Mouse (Mus musculus): ENCODE data around the gene Fcho2.
"Not testable (repeated sequence)": the region's sequence is repeated elsewhere in the genome, so short reads cannot be mapped to it uniquely, and the experiment has no call there.

Gene Fcho2

DNA sequence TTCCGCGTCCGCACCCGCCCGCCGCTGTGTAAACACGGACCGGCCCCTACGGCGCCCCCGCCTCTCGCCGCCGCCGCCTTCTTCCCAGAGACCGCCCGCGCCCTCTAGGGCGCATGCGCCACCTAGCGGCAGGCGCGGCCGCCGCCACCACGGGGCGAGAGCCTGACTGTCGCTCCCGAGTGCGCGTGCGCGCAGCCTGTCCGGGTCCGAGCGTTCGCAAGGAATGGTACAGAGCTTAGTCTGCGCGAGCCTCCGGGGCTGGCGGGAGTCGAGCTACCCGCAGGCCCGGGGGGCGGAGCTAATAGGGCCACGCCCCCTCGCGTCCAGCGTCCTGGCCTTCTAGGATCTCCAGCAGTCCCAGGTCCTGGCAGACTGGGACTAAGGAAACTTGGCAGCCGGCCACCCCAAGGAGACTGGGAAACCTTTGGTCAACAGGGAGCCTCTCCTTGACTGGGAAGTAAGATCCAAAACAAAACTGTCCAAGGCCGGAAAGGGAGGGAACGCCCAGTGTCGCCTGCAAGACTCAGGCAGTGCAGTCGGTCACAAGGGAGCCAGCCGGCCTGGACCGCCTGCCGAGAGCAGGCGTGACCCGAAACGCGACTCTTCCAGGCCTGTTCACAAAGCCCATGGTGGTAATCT, at the start of gene Fcho2:
Gene Fcho2, minus strand, starts transcription at position 303 of the 639 bp plus-strand sequence.
- DNase-seq (ENCODE audit: low spot score), result peak; percentile 98

DNA sequence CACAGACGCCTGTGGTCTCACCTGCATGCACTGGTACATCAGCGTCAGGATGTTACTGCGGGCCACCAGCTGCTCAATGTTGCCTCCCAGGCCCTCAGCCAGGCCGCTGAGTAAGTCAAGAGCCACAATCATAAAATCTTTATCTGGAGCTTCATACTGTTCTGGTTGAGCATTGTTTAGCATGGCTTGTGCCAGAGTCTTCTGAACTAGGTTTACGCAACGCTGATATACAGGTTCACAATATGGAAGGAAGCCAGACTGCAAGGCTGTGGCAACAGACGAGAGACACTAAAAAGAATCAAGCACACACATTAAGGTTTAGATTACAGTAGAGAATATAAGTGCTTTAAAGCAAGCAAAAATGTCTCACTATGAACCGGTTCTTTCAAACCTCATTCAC, 40.0 kb upstream of the Fcho2 start:
- no peak for DNase-seq (ENCODE audit: low spot score)

DNA sequence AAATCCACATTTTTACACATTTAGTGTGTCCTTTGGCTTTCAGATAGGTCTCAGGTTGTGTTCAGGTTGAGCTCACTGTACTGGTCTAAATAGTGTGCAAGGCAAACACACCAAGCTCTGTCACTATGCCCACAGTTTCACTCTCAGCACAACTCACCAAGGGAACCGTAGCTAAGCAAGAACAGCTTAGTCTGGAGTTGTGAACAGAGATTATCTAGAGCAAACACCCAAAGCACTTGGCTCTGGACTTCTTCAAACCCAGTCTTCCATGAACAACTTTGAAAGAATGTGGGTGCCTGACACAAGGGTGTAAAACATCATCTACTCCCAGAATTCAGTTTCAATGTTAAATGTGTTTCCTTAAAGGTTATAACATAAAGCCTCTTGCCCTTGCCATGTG, 30.5 kb upstream of the Fcho2 start:
- no peak for DNase-seq (ENCODE audit: low spot score)

DNA sequence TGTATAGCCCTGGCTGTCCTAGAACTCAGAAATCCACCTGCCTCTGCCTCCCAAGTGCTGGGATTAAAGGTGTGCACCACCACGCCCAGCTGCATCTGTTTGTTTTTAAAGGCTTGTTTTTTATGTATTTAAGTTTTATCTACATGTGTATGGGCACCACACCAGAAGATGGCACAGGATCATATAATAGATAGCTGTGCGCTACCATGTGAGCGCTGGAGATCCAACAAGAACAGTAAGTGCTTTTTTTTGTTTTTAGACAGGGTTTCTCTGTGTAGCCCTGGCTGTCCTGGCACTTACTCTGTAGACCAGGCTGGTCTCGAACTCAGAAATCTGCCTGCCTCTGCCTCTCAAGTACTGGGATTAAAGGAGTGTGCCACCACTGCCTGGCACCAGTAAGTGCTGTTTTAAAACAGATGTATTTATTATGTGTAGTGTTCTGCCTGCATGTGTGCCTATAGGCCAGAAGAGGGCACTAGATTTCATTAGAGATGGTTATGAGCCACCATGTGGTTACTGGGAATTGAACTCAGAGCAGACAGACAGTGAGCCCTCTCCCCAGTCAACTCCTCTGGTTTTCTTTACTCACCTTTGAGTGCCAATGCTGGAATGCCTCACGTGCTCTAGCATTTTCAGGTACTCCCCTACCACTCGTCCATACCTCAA, 21.3 kb upstream of the Fcho2 start:
- peak; percentile 60 for DNase-seq (ENCODE audit: low spot score)

DNA sequence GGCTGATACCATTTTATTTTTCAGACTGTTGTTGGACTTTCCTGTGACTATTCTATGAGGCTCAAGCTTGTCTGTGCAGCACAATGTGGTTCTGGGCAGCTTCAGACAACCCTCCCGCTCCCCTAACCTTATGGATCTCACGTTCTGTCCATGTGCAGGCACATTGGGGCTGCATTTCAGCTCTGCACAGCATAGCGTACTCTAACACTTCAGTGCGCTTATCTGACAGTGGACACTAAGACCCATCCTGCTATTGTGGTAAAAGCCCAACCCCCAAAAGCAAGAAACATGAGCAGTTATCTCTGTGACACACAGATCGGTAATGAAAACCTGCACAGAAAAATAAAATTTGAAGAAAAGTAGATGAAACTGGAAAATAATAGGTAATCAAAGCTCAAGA, 20.5 kb upstream of the Fcho2 start:
- no peak for DNase-seq (ENCODE audit: low spot score)

DNA sequence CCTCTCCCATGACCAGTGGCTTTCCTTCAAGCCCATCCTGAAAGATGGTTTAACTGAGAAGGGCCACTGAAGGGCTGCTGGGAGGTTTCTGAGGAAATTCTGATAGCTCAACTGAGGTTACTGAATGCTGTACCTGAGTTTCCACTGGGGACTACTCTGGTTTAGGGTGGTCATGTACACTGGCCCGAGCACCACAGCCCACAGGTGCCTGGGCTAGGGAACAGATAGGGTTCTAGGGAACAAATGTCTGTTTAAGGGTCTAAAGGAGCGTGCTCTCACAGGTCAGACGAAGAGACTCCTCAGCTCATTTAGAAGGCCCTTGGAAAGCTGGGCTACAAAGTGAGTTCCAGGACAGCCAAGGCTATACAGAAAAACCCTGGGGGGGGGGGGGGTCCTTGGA, 19.5 kb upstream of the Fcho2 start:
- no peak for DNase-seq (ENCODE audit: low spot score)

DNA sequence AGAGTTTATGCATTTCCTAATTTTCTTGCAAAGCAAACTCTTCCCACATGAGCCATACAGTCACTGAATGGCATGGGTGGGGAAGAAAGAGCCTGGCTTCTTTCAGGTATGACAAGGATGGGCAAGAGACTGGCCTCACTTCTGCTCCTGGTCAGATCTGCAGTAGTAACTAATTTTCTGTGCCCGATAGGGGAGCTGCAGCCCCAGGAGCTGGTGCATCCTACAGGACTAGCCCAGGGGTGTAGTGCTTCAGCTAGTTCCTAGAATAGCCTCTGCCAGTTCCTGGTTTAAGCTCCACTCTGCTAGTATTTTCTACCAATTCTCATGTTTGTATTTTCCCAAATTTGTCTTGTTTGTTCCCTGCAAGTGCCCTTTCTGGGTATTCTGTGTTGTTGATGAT, 18.9 kb upstream of the Fcho2 start:
- DNase-seq (ENCODE audit: low spot score), result no peak

DNA sequence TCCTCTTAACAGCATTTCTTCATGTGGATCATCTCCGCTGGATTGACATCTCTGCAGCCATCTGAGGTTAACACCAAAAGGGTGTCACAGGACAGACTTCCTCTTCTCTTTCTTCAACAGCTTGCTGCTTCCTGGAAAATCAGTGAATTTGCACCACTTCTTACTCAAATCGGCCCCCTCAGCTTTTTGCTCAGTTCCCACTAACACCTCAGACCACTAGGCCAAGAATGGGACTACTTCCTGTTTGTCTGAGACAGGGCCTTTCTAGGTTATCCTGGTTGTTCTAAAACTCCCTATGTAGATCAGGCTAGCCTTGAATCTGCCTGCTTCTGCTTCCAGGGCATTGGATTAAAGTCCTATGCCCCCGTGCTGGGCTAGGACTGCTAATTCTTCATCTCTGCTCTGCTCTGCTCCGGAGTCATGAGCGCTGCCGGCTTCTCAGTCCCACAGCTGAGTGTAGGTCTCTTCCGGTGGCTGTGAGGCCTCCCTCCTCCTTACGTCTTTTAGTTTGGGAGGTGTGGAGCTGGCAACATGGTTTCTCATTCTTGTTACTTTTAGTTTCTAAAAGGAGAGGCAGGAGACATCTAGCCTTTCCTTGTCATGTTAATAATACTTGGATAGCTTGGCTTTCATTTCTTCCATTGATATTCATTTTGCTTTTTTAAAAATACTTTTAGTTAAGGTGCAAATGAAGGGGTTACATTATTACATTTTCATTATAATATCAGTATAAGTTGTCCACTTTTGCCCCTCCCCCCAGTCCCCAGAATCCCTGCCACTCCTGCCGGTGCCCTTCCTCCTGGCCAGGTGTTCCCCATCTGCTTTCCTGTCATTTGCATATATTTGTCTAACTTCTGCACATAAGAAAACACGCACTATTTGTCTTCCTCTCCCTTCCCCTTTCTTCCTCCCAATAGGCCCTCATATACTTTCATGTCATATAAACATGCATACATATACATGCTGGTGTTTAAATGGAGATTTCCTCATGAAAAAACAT, 17.5 kb upstream of the Fcho2 start:
- no peak for DNase-seq (ENCODE audit: low spot score)

DNA sequence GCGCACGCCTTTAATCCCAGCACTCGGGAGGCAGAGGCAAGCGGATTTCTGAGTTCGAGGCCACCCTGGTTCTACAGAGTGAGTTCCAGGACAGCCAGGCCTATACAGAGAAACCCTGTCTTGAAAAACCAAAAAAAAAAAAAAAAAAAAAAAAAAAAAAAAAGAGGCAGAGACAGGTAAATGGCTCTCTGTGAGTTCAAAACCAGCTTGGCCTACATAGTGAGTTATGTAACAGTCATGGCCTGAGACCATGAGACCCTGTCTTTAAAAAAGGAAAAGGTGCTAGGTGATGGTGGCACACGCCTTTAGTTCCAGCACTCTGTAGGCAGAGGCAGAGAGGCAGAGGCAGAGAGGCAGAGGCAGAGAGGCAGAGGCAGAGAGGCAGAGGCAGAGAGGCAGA, 13.8 kb upstream of the Fcho2 start:
- DNase-seq (ENCODE audit: low spot score), result not testable (repeated sequence)

DNA sequence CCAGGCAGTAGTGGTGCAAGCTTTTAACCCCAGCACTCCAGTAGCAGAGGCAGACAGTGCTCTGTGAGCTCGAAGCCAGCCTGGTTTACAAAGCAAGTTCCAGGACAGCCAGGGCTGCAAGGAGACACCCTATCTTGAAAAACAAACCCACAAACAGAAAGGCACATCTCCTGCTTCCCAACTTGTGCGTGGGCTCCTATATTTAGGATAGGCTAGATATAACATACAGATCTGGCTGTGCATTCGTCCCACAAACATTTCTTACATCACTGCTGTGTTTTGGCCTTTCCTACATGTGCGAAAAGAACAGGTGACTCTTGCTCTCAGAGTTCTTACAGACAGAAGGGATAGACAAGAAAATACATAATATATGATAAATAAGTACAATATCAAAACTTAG, 10.3 kb upstream of the Fcho2 start:
- no peak for DNase-seq (ENCODE audit: low spot score)

DNA sequence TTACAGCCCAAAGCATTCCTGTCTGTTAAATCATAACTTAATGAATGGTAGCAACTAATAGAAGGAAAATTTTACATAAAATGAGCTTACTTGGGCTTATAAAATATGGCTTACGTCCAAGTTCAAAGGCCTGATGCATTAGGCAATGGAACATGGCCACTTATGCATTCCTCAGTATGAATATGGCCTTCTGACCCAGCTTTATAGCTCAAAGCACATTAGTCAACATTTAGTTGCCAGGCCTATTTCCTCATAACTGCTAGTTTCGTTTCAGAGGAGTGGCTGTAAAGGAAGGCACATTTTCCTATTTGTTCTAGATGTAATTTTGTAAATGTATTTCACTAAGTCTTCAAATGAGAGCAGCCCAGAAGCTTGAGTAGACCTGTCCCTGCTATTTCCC, 3.8 kb upstream of the Fcho2 start:
- no peak for DNase-seq (ENCODE audit: low spot score)

DNA sequence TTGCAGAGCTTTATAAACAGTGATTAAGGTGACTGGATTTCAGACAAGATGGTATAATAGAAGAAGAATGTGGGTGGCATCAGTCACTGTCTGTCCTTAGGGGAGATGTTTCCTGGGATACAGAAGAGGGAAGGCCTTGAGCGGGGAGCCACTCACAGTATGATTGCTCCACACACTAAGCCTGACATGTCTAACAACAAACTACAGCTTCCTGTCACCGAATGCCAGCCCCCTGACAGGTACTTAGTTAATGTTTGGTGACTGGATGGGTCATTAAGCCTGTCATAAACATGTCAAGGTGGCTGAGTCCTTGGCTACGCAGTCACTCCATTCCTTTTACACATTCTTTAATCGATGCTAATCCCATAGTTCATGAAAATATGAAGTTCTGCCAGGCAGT, 3.0 kb upstream of the Fcho2 start:
- DNase-seq (ENCODE audit: low spot score), result no peak

DNA sequence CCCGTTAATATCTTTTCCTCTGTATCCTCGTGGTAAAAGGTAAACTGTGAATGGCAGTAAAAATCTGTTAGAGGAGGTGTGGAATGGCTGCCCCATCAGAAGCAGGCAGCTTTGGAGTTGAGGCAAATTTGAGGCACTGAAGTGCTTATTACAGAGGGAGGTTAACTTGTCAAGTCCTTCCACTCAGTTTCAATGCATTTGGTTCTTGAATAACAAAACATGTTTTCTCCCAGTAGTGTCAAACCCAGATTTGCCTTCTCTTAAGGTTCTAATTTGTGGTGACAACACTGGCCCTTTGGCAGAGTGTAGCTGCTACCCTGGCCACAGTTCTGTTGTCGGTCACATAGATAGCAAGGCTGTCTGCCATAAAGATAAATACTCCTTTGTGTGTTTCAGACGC, 2.5 kb upstream of the Fcho2 start:
- DNase-seq (ENCODE audit: low spot score), result no peak

DNA sequence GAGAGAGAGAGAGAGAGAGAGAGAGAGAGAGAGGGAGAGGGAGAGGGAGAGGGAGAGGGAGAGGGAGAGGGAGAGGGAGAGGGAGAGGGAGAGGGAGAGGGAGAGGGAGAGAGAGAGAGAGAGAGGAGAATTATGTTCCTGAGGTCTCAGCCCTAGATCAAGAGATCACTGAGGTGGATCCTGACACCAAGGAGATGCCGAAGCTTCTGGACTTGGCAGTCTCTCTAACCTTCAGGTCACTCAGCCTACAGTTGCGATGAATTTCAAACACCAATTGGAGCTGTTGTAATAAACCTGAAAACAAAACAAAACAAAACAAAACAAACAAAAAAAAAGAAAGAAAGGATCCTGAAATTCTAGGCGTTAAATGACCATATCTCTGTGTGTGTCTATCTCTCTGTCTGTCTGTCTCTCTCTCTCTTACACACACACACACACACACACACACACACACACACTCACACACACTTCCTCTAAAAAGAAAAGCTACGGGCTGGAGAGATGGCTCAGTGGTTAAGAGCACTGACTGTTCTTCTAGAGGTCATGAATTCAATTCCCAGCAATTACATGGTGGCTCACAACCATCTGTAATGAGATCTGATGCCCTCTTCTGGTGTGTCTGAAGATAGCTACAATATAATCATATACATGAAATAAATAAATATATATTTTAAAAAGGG, 1.9 kb upstream of the Fcho2 start:
- DNase-seq (ENCODE audit: low spot score), result not testable (repeated sequence)

DNA sequence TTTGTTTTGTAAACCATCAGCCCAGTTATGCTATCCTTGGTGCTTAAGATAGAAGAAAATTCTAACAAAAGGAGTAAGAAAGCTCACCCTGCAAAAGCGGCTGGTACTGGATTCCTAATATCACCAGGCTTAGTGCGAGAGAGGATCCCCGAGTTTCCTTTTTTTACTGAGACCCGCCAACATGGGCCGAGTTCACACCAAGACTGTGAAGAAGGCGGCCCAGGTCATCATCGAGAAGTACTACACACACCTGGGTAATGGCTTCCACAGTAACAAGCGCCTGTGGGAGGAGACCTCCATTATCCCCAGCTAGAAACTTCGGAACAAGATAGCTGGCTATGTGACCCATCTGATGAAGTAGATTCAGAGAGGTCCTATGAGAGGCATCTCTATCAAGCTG, 1.3 kb upstream of the Fcho2 start:
- DNase-seq (ENCODE audit: low spot score), result no peak

DNA sequence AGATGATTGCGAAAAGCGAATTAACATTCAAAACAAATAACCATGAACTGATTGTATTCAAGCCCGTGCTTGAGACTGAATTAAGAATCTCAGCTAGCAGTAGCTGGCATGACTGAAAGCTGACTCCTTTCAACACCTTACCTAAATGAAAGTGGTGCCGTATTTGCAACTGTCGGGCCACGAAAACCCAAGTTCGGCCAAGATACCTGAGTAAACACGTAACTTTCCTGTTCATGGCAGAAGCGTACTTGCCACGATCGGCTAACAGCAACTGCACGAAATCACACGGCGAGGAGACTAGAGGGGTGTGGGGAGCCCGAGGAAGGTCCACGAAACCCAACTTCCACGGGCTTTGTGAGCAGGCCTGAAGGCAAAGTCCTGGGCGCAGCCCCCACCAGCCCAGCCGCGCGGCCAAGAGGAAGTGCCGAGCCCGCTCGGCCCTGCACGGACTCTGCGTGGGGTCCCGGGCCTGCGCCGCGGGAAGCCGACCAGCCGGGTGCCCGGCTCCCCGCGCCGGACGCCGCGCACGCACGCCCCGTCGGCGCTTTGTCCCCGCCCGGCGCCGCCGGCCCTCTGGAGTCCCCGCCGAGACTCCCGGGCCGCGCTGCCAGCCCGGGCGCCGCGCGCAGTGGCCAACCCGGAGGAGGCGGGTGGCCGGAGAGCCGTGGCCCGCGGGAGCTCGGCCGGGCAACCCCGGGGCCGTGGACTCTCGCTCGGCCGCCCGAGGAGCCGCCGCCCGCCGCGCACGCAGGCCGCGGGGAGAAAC, 791 bp downstream of the Fcho2 start:
- DNase-seq (ENCODE audit: low spot score), result peak; percentile 58

DNA sequence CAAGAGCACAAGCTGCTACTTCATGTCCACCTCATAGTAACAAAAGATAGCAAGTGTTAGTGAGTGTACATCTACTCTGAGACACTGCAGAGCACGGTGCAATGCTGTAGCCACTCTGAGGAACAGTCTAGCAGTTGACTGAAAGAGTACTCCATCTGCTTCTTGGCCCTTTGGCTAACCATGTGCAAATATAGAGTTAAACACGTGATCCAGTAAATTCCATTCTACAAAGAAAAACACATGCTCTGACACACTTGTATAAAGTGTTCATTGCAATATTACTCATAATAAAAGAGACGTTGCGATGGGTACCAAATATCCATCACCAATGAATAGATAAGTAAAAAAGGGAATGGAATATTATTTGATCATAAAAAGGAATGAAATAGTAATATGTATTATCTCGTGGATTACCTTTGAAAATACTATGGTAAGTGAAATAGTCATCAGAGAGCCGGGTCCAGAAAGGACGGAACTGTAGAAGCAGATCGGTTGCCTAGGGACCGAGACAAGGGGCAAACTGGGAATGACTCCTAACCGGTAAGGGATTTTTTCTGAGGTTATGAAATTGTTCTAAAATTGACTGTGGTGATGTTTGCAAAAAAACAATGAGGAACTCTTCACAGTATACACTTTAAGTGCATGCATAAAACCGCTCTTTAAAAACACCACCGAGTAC, 1.5 kb downstream of the Fcho2 start:
- peak; percentile 23 for DNase-seq (ENCODE audit: low spot score)

DNA sequence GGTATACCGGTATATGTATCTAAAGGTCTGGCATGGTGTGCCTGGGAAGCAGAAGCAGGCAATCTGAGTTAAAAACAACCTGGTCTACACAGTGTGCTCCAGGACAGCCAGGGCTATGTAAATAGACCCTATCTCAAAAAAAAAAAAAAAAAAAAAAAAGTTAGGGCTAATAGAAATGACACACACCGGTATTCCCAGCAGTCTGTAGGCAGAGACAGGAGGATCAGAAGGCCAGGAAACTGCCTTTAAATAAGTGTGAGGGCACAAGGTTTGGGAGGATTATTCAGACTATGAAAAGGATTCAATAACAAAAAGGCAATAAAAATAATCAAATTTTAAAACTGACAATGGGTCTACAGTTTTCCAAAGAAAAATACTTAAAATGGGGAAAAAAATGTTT, 2.1 kb downstream of the Fcho2 start:
- no peak for DNase-seq (ENCODE audit: low spot score)

DNA sequence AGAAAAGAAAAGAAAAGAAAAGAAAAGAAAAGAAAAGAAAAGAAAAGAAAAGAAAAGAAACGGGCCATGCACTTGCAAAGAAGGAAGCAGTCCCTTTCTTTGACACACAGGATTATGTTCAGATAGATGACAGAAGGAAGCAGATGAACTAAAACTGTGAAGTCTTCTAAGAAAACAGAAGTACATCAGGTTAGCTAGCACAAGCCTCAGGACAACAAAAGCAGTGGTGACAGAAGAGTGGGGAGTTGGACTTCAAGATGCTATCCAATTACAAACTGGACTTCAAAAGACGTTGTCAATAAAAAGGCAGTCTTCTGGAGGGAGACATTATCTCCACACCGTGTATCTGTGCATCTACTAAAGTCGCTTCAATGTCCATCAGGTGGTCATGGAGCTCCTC, 3.0 kb downstream of the Fcho2 start:
- DNase-seq (ENCODE audit: low spot score), result no peak

DNA sequence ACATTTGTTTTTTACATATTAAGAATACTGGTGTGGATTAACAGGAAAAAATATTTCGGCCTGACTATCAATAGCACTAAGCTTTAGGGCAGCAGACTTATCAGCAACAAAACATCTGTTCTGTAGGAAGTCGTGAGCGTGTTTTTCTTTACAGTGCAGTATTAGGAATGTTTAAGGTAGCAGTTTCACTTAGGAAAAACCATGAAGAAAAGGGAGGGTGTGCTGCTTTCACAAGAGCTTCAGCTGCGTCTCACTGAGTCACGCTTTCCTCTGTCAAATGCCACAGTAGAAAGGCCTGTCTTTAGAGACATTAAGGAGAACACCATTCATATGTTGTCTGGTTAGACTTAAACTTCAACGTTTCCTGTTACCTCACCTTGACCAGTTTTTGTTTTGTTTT, 5.1 kb downstream of the Fcho2 start:
- peak; percentile 23 for DNase-seq (ENCODE audit: low spot score)

DNA sequence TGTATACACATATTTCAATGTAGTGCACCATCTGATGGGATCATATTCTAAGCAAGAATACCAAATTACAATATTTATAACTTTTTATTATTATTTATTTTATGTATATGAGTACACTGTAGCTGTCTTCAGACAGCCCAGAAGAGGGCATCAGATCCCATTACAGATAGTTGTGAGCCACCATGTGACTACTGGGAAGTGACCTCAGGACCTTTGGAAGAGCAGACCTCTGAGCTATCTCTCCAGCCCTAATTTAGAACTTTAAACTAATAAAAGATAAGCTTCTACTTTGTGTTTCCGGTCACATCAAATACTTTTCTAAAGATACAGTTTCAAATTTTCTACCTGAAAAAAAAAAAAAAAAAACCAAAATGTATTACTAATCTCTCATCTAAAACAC, 6.2 kb downstream of the Fcho2 start:
- DNase-seq (ENCODE audit: low spot score), result no peak
